Mouse (Mus musculus) MEL (cell line): ENCODE measurements around the gene Mblac1. TPM values are rescaled to one million over a fixed set of nuclear protein-coding genes. Genes with fewer than 3 reads are reported as not detected.
A peak's percentile ranks its signal among the peaks of the same experiment; 100 is the strongest.

Source experiments
- DNase-seq: peaks from one replicate; pipeline ENCODE4 v3.0.0; 2011; ENCODE audit warnings: low read depth, low spot score
- H3K27ac ChIP-seq: 2 replicates; pipeline ENCODE4 v1.5.1; 2012; ENCODE audit warnings: low read depth, mild to moderate bottlenecking, control low read depth, low read length, moderate library complexity; ENCODE audit not compliant: control insufficient read depth
- H3K27me3 ChIP-seq, 2 experiments: fragments of 150-350 bp in 1 of 2; sonication (generic) in 1 of 2; 2 replicates each; pipeline ENCODE4 v1.6.1; 2012; ENCODE audit warnings: low read length in 2 of 2, mild to moderate bottlenecking in 2 of 2, improper control_type of control experiment in 1 of 2, moderate library complexity in 1 of 2; ENCODE audit not compliant: insufficient read depth in 2 of 2, control insufficient read depth in 1 of 2
- H3K36me3 ChIP-seq, 2 experiments: 2 replicates each; pipeline ENCODE4 v1.6.1; 2012 to 2014; ENCODE audit warnings: low read length in 2 of 2, improper control_type of control experiment in 1 of 2, inconsistent platforms in 1 of 2, mild to moderate bottlenecking in 1 of 2; ENCODE audit not compliant: insufficient read depth in 2 of 2, control insufficient read depth in 1 of 2
- H3K4me1 ChIP-seq, 2 experiments: fragments of 150-350 bp in 1 of 2; sonication (generic) in 1 of 2; 2 replicates each; pipeline ENCODE4 v1.6.1; 2012; ENCODE audit warnings: low read length in 2 of 2, improper control_type of control experiment in 1 of 2, mild to moderate bottlenecking in 1 of 2; ENCODE audit not compliant: insufficient read depth in 2 of 2, control insufficient read depth in 1 of 2
- H3K4me3 ChIP-seq, 2 experiments: fragments of 150-350 bp in 1 of 2; sonication (generic) in 1 of 2; 2 replicates each; pipeline ENCODE4 v1.5.1; 2012; ENCODE audit warnings: low read depth in 2 of 2, low read length in 2 of 2, mild to moderate bottlenecking in 2 of 2, moderate library complexity in 2 of 2, control low read depth in 1 of 2, improper control_type of control experiment in 1 of 2; ENCODE audit not compliant: control insufficient read depth in 1 of 2, insufficient read depth in 1 of 2
- H3K79me2 ChIP-seq: 2 replicates; pipeline ENCODE4 v1.6.1; 2012; ENCODE audit warnings: mild to moderate bottlenecking, low read length, moderate library complexity; ENCODE audit not compliant: control insufficient read depth, poor library complexity, insufficient read depth
- H3K9ac ChIP-seq: 2 replicates; pipeline ENCODE4 v1.6.1; 2012; ENCODE audit warnings: low read depth, mild to moderate bottlenecking, control low read depth, low read length, moderate library complexity; ENCODE audit not compliant: control insufficient read depth, poor library complexity, severe bottlenecking
- H3K9me3 ChIP-seq: fragments of 150-350 bp; sonication (generic); replicated peaks from 2 replicates; pipeline ENCODE4 v1.6.1; 2012; ENCODE audit warnings: mild to moderate bottlenecking, low read length, improper control_type of control experiment, moderate library complexity; ENCODE audit not compliant: insufficient read depth
- BHLHE40 ChIP-seq: IDR thresholded peaks from 2 replicates; pipeline ENCODE4 v1.6.1; 2012; ENCODE audit warnings: low read depth, mild to moderate bottlenecking, inconsistent platforms, low read length, improper control_type of control experiment, borderline replicate concordance
- CHD1 ChIP-seq: IDR thresholded peaks from 2 replicates; pipeline ENCODE4 v1.6.1; 2012; ENCODE audit warnings: low read depth, mild to moderate bottlenecking, inconsistent platforms, low read length, improper control_type of control experiment
- CTCF ChIP-seq, 3 experiments: IDR thresholded peaks in 2 of 3; conservative IDR thresholded peaks in 1 of 3; 2 replicates each; pipeline ENCODE4 v1.5.1; 2011 to 2012; ENCODE audit warnings: low read length in 3 of 3, low read depth in 2 of 3, mild to moderate bottlenecking in 2 of 3, improper control_type of control experiment in 1 of 3, inconsistent platforms in 1 of 3, mixed read lengths in 1 of 3, moderate library complexity in 1 of 3; ENCODE audit not compliant: control insufficient read depth in 1 of 3, insufficient read depth in 1 of 3, poor library complexity in 1 of 3, severe bottlenecking in 1 of 3
- E2F4 ChIP-seq: IDR thresholded peaks from 2 replicates; pipeline ENCODE4 v1.6.1; 2011; ENCODE audit warnings: low read depth, low read length, improper control_type of control experiment, borderline replicate concordance
- ELF1 ChIP-seq: IDR thresholded peaks from 2 replicates; pipeline ENCODE4 v1.6.1; 2014; ENCODE audit warnings: low read depth, mild to moderate bottlenecking, inconsistent platforms, low read length, improper control_type of control experiment, moderate library complexity
- EP300 ChIP-seq, 2 experiments: IDR thresholded peaks; 2 replicates each; pipeline ENCODE4 v1.6.1; 2011; ENCODE audit warnings: improper control_type of control experiment in 2 of 2, low read length in 2 of 2, low read depth in 1 of 2, mild to moderate bottlenecking in 1 of 2
- GABPA ChIP-seq: IDR thresholded peaks from 2 replicates; pipeline ENCODE4 v1.6.1; 2012; ENCODE audit warnings: low read depth, mild to moderate bottlenecking, inconsistent platforms, low read length, improper control_type of control experiment, moderate library complexity
- GATA1 ChIP-seq: IDR thresholded peaks from 2 replicates; pipeline ENCODE4 v1.6.1; 2011; ENCODE audit warnings: low read depth, low read length, improper control_type of control experiment
- JUND ChIP-seq: IDR thresholded peaks from 2 replicates; pipeline ENCODE4 v1.6.1; 2011; ENCODE audit warnings: low read depth, mild to moderate bottlenecking, improper control_type of control experiment, low read length
- KAT2A ChIP-seq: conservative IDR thresholded peaks from 2 replicates; pipeline ENCODE4 v1.6.1; 2012; ENCODE audit warnings: low read depth, low read length, improper control_type of control experiment, inconsistent platforms
- MAFK ChIP-seq: IDR thresholded peaks from 2 replicates; pipeline ENCODE4 v1.6.1; 2011; ENCODE audit warnings: low read depth, mild to moderate bottlenecking, low read length, improper control_type of control experiment, borderline replicate concordance
- MAX ChIP-seq: IDR thresholded peaks from 2 replicates; pipeline ENCODE4 v1.6.1; 2011; ENCODE audit warnings: low read length, improper control_type of control experiment
- MAZ ChIP-seq: IDR thresholded peaks from 2 replicates; pipeline ENCODE4 v1.6.1; 2012; ENCODE audit warnings: low read depth, mild to moderate bottlenecking, inconsistent platforms, low read length, improper control_type of control experiment
- MEF2A ChIP-seq: IDR thresholded peaks from 2 replicates; pipeline ENCODE4 v1.6.1; 2014; ENCODE audit warnings: low read depth, mild to moderate bottlenecking, inconsistent platforms, low read length, improper control_type of control experiment; ENCODE audit not compliant: poor library complexity, insufficient replicate concordance, severe bottlenecking; ENCODE audit errors: extremely low read depth
- MXI1 ChIP-seq: IDR thresholded peaks from 2 replicates; pipeline ENCODE4 v1.6.1; 2011; ENCODE audit warnings: mild to moderate bottlenecking, low read depth, low read length, improper control_type of control experiment
- MYB ChIP-seq: IDR thresholded peaks from 2 replicates; pipeline ENCODE4 v1.6.1; 2011; ENCODE audit warnings: mild to moderate bottlenecking, low read depth, low read length, improper control_type of control experiment
- MYC ChIP-seq: IDR thresholded peaks from 2 replicates; pipeline ENCODE4 v1.6.1; 2011; ENCODE audit warnings: low read depth, mild to moderate bottlenecking, low read length, improper control_type of control experiment, moderate library complexity
- NELFE ChIP-seq: IDR thresholded peaks from 2 replicates; pipeline ENCODE4 v1.6.1; 2011; ENCODE audit warnings: low read depth, low read length, improper control_type of control experiment
- NRF1 ChIP-seq: IDR thresholded peaks from 2 replicates; pipeline ENCODE4 v1.6.1; 2014; ENCODE audit warnings: low read depth, mild to moderate bottlenecking, inconsistent platforms, low read length, improper control_type of control experiment, moderate library complexity; ENCODE audit not compliant: poor library complexity, insufficient read depth, severe bottlenecking
- POLR2A ChIP-seq, 2 experiments: IDR thresholded peaks; 2 replicates each; pipeline ENCODE4 v1.6.1; 2011 to 2012; ENCODE audit warnings: low read length in 2 of 2, mild to moderate bottlenecking in 2 of 2, control low read depth in 1 of 2, improper control_type of control experiment in 1 of 2, low read depth in 1 of 2, moderate library complexity in 1 of 2; ENCODE audit not compliant: control insufficient read depth in 1 of 2, insufficient read depth in 1 of 2, poor library complexity in 1 of 2
- POLR2AphosphoS2 ChIP-seq: IDR thresholded peaks from 2 replicates; pipeline ENCODE4 v1.6.1; 2011; ENCODE audit warnings: low read length, improper control_type of control experiment
- RAD21 ChIP-seq: IDR thresholded peaks from 2 replicates; pipeline ENCODE4 v1.6.1; 2011; ENCODE audit warnings: mild to moderate bottlenecking, low read depth, low read length, improper control_type of control experiment
- RCOR1 ChIP-seq: IDR thresholded peaks from 2 replicates; pipeline ENCODE4 v1.6.1; 2012; ENCODE audit warnings: low read depth, mild to moderate bottlenecking, inconsistent platforms, low read length, improper control_type of control experiment
- SIN3A ChIP-seq: IDR thresholded peaks from 2 replicates; pipeline ENCODE4 v1.6.1; 2012; ENCODE audit warnings: low read length, improper control_type of control experiment, inconsistent platforms
- TCF12 ChIP-seq: IDR thresholded peaks from 2 replicates; pipeline ENCODE4 v1.6.1; 2014; ENCODE audit warnings: low read depth, mild to moderate bottlenecking, inconsistent platforms, low read length, improper control_type of control experiment, moderate library complexity
- UBTF ChIP-seq: IDR thresholded peaks from 2 replicates; pipeline ENCODE4 v1.6.1; 2012; ENCODE audit warnings: low read depth, mild to moderate bottlenecking, inconsistent platforms, low read length, improper control_type of control experiment, moderate library complexity, borderline replicate concordance; ENCODE audit not compliant: insufficient read depth
- USF1 ChIP-seq: IDR thresholded peaks from 2 replicates; pipeline ENCODE4 v1.6.1; 2014; ENCODE audit warnings: low read depth, mild to moderate bottlenecking, inconsistent platforms, low read length, improper control_type of control experiment, moderate library complexity
- ZC3H11A ChIP-seq: IDR thresholded peaks from 2 replicates; pipeline ENCODE4 v1.6.1; 2012; ENCODE audit warnings: low read depth, mild to moderate bottlenecking, inconsistent platforms, low read length, improper control_type of control experiment
- ZMIZ1 ChIP-seq: IDR thresholded peaks from 2 replicates; pipeline ENCODE4 v1.6.1; 2012; ENCODE audit warnings: low read depth, mild to moderate bottlenecking, inconsistent platforms, low read length, improper control_type of control experiment, moderate library complexity
- ZNF384 ChIP-seq: IDR thresholded peaks from 2 replicates; pipeline ENCODE4 v1.6.1; 2012; ENCODE audit warnings: low read depth, mild to moderate bottlenecking, inconsistent platforms, low read length, improper control_type of control experiment
- polyA plus RNA-seq, 2 experiments: library from polyadenylated mRNA; stranded (reverse) in 1 of 2; unstranded in 1 of 2; fragments of >175 nt in 1 of 2; fragments of >200 nt in 1 of 2; gene quantifications; 2 replicates each; pipeline versions ENCODE4 v1.2.1 to v1.2.4; 2012; ENCODE audit warnings: low replicate concordance in 2 of 2, low read depth in 1 of 2; ENCODE audit not compliant: insufficient read length in 2 of 2, insufficient read depth in 1 of 2, missing spikeins in 1 of 2
- total RNA-seq: library from RNA; depleted of rRNA; stranded (reverse); fragments of 300-350 nt; gene quantifications from 2 replicates; pipeline ENCODE4 v1.2.3, GENCODE M21; 2012

Gene Mblac1
- total and polyA plus RNA-seq, 3 experiments, result 5.0 to 5.7 TPM; not detected in 1

DNA sequence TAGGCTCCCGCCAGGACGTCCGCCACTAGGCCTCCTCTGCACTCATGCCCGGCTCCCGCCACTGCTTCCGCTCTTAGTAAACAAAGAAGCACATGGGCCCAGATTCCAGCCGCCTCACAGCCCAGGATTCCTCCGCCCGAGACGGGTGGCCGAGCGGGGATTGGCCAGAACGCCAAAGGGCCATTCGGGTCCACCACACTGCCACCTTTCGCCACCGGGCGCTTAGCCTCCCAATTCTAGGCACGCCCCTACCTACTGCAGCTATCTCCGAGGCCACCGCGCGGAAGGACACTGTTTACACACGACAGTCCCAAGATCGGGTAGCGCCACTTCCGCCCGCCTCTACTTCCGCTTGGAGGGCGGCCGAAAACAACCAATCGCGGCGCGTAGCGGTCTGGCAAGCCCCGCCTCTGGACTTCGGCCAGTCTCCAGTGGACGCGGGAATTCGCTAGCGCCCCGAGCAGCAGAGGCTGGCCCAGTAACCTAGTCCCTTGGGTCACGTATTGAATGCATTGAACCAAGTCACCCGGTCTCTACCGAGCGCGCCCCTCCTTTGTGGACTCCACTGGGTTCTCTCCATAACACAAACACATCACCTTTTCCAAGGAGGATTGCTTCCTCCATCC is 23.1 kb upstream of the Mblac1 start (continued):
- TF ChIP-seq MEF2A (no peak), E2F4 (no peak; the same call in 1 of the 2 replicates), MYB (no peak), UBTF (no peak), EP300 (IDR thresholded peaks at IDR 0.05; ENCODE audit: low read depth in 1 of 2, low read length in 2 of 2) (no peak), GABPA (no peak), MXI1 (peak; percentile 98), NELFE (peak; percentile 58), RAD21 (no peak), CHD1 (no peak)

DNA sequence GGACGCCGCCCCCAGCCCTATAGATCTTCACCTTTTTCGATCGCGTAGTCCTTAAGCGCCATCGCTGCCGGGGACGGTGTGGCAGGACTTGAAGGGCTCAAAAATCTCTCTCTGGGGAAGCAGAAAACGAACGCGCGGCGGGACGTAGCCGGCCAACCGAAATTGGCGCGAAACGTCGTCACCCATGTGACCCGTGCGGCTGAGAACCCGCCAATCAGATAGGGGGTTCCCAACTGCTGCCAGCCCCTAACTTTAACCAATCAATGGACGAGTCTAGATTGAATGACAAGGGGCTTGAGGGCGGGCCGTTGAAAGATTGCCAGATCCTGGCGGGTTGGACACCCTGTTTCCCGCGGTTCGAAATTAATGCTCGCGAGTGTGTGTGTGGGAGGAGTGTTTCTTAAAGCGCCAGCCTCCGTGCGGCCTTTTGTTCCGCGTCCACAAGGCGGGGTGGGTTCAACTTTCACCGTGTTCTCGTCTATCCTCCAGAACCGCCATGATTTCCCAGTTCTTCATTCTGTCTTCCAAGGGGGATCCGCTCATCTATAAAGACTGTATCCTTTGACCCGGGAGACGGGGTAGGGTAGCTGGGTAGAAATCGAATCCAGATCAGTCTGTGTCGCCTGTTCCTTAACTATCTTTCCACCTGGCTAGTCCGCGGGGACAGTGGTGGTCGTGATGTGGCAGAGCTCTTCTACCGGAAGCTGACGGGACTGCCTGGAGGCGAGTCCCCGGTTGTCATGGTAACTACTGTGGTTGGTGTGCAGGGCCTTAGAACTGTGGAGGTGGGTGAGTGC is 22.2 kb upstream of the Mblac1 start, which contains the start of the genes Ap4m1 and Mcm7:
Gene Ap4m1 (plus strand): TSS at position 308 of the 797 bp plus-strand sequence.
Gene Mcm7 (minus strand): TSS at position 728 of the 797 bp plus-strand sequence.
- Histone ChIP-seq H3K27ac (peak within 1 kb of the TSS; percentile 99), H3K9me3 (no peaks in the 10 kb centered on the region), H3K36me3 (peaks cover 3 to 18% of the 10 kb centered on the region in 2 experiments; a peak in 3 of 4 replicates), H3K79me2 (peaks cover 27% of the 10 kb centered on the region), H3K9ac (peak within 1 kb of the TSS; percentile 99), H3K4me1 (peaks cover 0 to 10% of the 10 kb centered on the region in 2 experiments; a peak in 2 of 4 replicates), H3K27me3 (no peaks in the 10 kb centered on the region), H3K4me3 (peak within 1 kb of the TSS; percentile 63 to 88)
- peak; percentile 99 for DNase-seq
- no peak for TF ChIP-seq MAZ
- TF ChIP-seq UBTF, result no peak
- peak; percentile 74 for TF ChIP-seq GATA1
- peak in 1 of 2 experiments; percentile 22; a peak in 1 of 4 replicates for TF ChIP-seq EP300 (IDR thresholded peaks at IDR 0.05; ENCODE audit: low read depth in 1 of 2, low read length in 2 of 2)
- TF ChIP-seq POLR2AphosphoS2, result peak; percentile 85; the same call in 1 of the 2 replicates
- no peak for TF ChIP-seq MYB
- TF ChIP-seq MAFK, result no peak
- peak; percentile 52 to 78; a peak in 3 of 4 replicates for TF ChIP-seq POLR2A (IDR thresholded peaks at IDR 0.05; ENCODE audit: control insufficient read depth in 1 of 2, insufficient read depth in 1 of 2, low read depth in 1 of 2, low read length in 2 of 2, poor library complexity in 1 of 2)
- TF ChIP-seq MAX, result peak; percentile 61; the same call in 1 of the 2 replicates
- TF ChIP-seq KAT2A, result no peak; the same call in 1 of the 2 replicates
- no peak for TF ChIP-seq NRF1
- TF ChIP-seq ZMIZ1, result 0 out of 2 replicates have a peak, but pooled peaks have one; percentile 57
- peak; percentile 93 for TF ChIP-seq E2F4
- TF ChIP-seq ELF1, result 0 out of 2 replicates have a peak, but pooled peaks have one; percentile 6
- TF ChIP-seq MXI1, result peak; percentile 82
- TF ChIP-seq USF1, result peak; percentile 96
- TF ChIP-seq SIN3A, result peak; percentile 88
- TF ChIP-seq BHLHE40, result no peak
- TF ChIP-seq RCOR1, result no peak
- TF ChIP-seq MEF2A, result no peak
- TF ChIP-seq MYC, result peak; percentile 54
- peak; percentile 50; the same call in 1 of the 2 replicates for TF ChIP-seq TCF12
- TF ChIP-seq ZNF384, result no peak
- no peak for TF ChIP-seq CTCF (IDR thresholded peaks at IDR 0.05 in 2 of 3, conservative IDR thresholded peaks at IDR 0.05 in 1 of 3; ENCODE audit: control insufficient read depth in 1 of 3, insufficient read depth in 1 of 3, low read depth in 2 of 3, low read length in 3 of 3, poor library complexity in 1 of 3, severe bottlenecking in 1 of 3)
- no peak for TF ChIP-seq JUND
- TF ChIP-seq ZC3H11A, result no peak
- no peak for TF ChIP-seq CHD1
- TF ChIP-seq GABPA, result no peak
